Mouse (Mus musculus) midbrain, embryonic 13.5 days (tissue): ENCODE results near the gene Ccnk. TPM values are rescaled to one million over a fixed set of nuclear protein-coding genes. Genes with fewer than 3 reads are reported as not detected.
A peak's percentile ranks its signal among the peaks of the same experiment; 100 is the strongest.

ENCODE experiments used
- ATAC-seq: fragments of 200-750 bp; cut with Nextera tagmentation; 2 replicates; pipeline ENCODE4 v1.8.0; 2017; ENCODE audit warnings: mild to moderate bottlenecking, moderate TSS enrichment, moderate library complexity
- H3K27ac ChIP-seq: fragments of 300-500 bp; sonication (generic); 2 replicates; pipeline ENCODE4 v1.5.1; 2015; ENCODE audit warnings: inconsistent platforms, mild to moderate bottlenecking, moderate library complexity
- H3K27me3 ChIP-seq: fragments of 300-500 bp; sonication (generic); 2 replicates; pipeline ENCODE4 v1.6.1; 2015; ENCODE audit warnings: mild to moderate bottlenecking, inconsistent platforms
- H3K36me3 ChIP-seq: fragments of 300-500 bp; sonication (generic); 2 replicates; pipeline ENCODE4 v1.6.1; 2015; ENCODE audit warnings: mild to moderate bottlenecking, inconsistent platforms
- H3K4me1 ChIP-seq: fragments of 300-500 bp; sonication (generic); replicated peaks from 2 replicates; pipeline ENCODE4 v1.6.1; 2015; ENCODE audit warnings: inconsistent platforms
- H3K4me2 ChIP-seq: fragments of 300-500 bp; sonication (generic); replicated peaks from 2 replicates; pipeline ENCODE4 v1.6.1; 2015; ENCODE audit warnings: moderate library complexity, mild to moderate bottlenecking, inconsistent platforms
- H3K4me3 ChIP-seq: fragments of 300-500 bp; sonication (generic); replicated peaks from 2 replicates; pipeline ENCODE4 v1.5.1; 2015; ENCODE audit warnings: mild to moderate bottlenecking, inconsistent platforms
- H3K9ac ChIP-seq: fragments of 300-500 bp; sonication (generic); replicated peaks from 2 replicates; pipeline ENCODE4 v1.6.1; 2015; ENCODE audit warnings: mild to moderate bottlenecking, inconsistent platforms
- H3K9me3 ChIP-seq: fragments of 300-500 bp; sonication (generic); 2 replicates; pipeline ENCODE4 v1.6.1; 2016; ENCODE audit warnings: mild to moderate bottlenecking, inconsistent platforms
- WGBS: fragments of 180-500 bp; shearing (Covaris S2); methylation state at CpG from one replicate; pipeline ENCODE4 v1.1.7; 2015; 5-methylcytosine and 5-hydroxymethylcytosine counted together
- polyA plus RNA-seq: library from polyadenylated mRNA; unstranded; fragments of >200 nt; fragmentation: Nextera tagmentation; extraction: Ambion mirVana; gene quantifications from 2 replicates; pipeline ENCODE4 v1.2.1, GENCODE M21; 2015

Ccnk gene
- polyA plus RNA-seq, 1 experiment from 2014 or later, result 4.7 TPM

DNA sequence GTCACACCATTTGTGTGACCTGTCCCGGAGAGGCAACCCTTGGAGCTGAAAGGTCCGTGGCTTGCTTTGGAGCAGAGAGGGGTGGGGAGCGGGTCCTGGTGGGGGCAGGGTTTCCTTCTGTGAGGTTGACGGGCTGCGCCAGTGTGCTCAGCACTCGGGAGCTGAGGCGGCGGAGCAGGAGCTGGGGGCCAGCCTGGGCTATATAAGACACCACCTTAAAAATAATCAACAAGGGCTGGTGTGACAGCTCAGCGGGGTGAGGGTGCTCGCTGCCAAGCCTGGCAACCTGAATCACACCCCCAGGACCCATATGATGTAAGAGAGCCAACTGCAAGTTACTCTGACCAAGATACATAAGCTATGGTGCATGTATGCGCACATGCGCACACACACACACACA is 50.7 kb downstream of the Ccnk start:
- H3K9ac ChIP-seq, result no peak overlapping the region
- 85% methylated on average over 12 of the region's 12 CpGs for WGBS
- no peaks in the 10 kb centered on the region for H3K36me3 ChIP-seq
- no peaks in the 10 kb centered on the region for H3K9me3 ChIP-seq
- H3K27ac ChIP-seq, result no peak overlapping the region
- no peak for ATAC-seq
- no peaks in the 10 kb centered on the region for H3K27me3 ChIP-seq
- no peak overlapping the region for H3K4me3 ChIP-seq
- peaks cover 64% of the 10 kb centered on the region for H3K4me1 ChIP-seq
- no peak overlapping the region for H3K4me2 ChIP-seq

GRCm38 (mm10) chr12:108230821-108231794 is 51.7 kb downstream of the Ccnk start:
- Histone ChIP-seq H3K9ac (peak overlapping the region; percentile 7; the same call in 1 of the 2 replicates), H3K27ac (peak overlapping the region; percentile 70), H3K9me3 (no peaks in the 10 kb centered on the region), H3K27me3 (no peaks in the 10 kb centered on the region), H3K4me1 (peaks cover 61% of the 10 kb centered on the region), H3K36me3 (no peaks in the 10 kb centered on the region), H3K4me3 (no peak overlapping the region), H3K4me2 (no peak overlapping the region)
- WGBS, result 57% methylated on average over 17 of the region's 18 CpGs
- ATAC-seq, result no peak

DNA sequence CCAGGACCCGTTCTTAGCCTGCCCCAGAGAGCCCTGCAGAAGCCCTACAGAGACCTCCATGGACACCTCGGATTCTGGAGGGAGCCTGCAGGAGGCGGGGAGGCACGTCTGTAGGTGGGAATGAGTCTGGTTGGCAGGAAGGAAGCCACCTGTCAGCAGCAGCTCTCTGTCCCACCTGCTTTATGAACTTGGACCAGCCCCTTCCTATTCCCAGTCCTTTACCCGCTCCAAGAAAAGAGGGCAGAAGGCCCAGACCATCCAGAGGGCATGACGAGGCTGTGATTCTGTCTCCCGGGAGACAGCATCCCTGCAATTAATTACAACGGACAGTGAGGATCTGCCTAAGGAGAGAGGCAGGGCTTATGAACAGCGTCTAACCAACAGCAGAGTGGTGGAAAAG is 52.5 kb downstream of the Ccnk start:
- H3K36me3 ChIP-seq, result no peaks in the 10 kb centered on the region
- H3K4me3 ChIP-seq, result no peak overlapping the region
- peak overlapping the region; percentile 7; the same call in 1 of the 2 replicates for H3K9ac ChIP-seq
- 25% methylated on average over 9 of the region's 9 CpGs for WGBS
- no peaks in the 10 kb centered on the region for H3K9me3 ChIP-seq
- ATAC-seq, result 0 out of 2 replicates have a peak, but pooled peaks have one; percentile 15
- peaks cover 61% of the 10 kb centered on the region for H3K4me1 ChIP-seq
- no peak overlapping the region for H3K4me2 ChIP-seq
- no peaks in the 10 kb centered on the region for H3K27me3 ChIP-seq
- peak overlapping the region; percentile 70 for H3K27ac ChIP-seq

- no peak for ATAC-seq
- WGBS, result 95% methylated on average over 6 of the region's 6 CpGs
- H3K4me1 ChIP-seq, result peaks cover 67% of the 10 kb centered on the region
- no peak overlapping the region for H3K4me3 ChIP-seq
- H3K9me3 ChIP-seq, result no peaks in the 10 kb centered on the region
- H3K27me3 ChIP-seq, result no peaks in the 10 kb centered on the region
- no peaks in the 10 kb centered on the region for H3K36me3 ChIP-seq
- H3K27ac ChIP-seq, result no peak overlapping the region
- no peak overlapping the region for H3K9ac ChIP-seq
- no peak overlapping the region for H3K4me2 ChIP-seq
Measured at GRCm38 (mm10) chr12:108233736-108234135, 54.4 kb downstream of the Ccnk start.

DNA sequence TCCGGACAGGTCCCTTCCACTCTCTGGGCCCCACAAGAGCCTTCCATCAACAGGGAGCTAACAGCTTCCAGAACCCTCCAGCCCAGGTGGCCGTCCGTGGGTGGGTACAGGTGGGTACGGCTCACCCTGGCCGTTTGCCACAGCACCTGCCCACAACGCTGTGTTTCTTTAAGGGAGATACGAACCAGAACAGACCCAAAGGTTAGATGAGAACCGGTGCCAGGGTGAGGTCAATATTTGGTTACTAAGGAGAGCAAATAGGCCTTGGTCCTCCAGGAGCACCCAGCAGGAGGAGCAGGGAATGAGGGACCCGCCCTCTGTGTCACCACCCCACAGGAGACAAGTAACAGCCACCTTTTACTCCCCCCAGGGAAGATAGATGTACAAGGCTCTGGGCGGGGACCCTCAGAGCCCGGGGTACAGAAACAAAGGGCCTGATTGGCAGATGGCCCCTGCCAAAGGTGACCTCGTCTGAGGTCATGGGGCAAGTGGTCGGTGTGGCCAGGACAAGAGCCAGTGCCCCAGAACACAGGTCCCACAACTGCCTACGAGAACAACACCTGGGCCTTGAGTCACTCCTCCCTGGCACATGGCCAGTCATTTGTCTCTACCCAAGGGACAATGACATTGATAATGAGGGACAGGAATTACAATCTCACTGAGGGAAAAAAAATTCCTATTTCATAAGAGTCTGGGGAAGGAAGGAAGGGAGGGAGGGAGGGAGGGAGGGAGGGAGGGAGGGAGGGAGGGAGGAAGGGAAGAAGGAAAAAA is 55.6 kb downstream of the Ccnk start:
- no peak for ATAC-seq
- H3K27ac ChIP-seq, result no peak overlapping the region
- H3K4me1 ChIP-seq, result peaks cover 68% of the 10 kb centered on the region

GRCm38 (mm10) chr12:108235976-108236555 is 56.7 kb downstream of the Ccnk start:
- Histone ChIP-seq H3K4me1 (peaks cover 73% of the 10 kb centered on the region), H3K27ac (no peak overlapping the region), H3K4me2 (no peak overlapping the region), H3K9ac (no peak overlapping the region), H3K9me3 (no peaks in the 10 kb centered on the region), H3K36me3 (no peaks in the 10 kb centered on the region), H3K4me3 (no peak overlapping the region), H3K27me3 (no peaks in the 10 kb centered on the region)
- no peak for ATAC-seq
- 75% methylated on average over 18 of the region's 18 CpGs for WGBS

More for the DNA sequence above, 55.6 kb downstream of the Ccnk start:
- no peak overlapping the region for H3K9ac ChIP-seq
- no peaks in the 10 kb centered on the region for H3K36me3 ChIP-seq
- 84% methylated on average over 14 of the region's 14 CpGs for WGBS
- no peak overlapping the region for H3K4me2 ChIP-seq
- H3K9me3 ChIP-seq, result no peaks in the 10 kb centered on the region
- no peak overlapping the region for H3K4me3 ChIP-seq
- H3K27me3 ChIP-seq, result no peaks in the 10 kb centered on the region

- H3K27ac ChIP-seq, result no peak overlapping the region
- H3K4me1 ChIP-seq, result peaks cover 73% of the 10 kb centered on the region
- H3K36me3 ChIP-seq, result no peaks in the 10 kb centered on the region
- no peak for ATAC-seq
- no peak overlapping the region for H3K4me3 ChIP-seq
- 74% methylated on average over 6 of the region's 6 CpGs for WGBS
- H3K9ac ChIP-seq, result no peak overlapping the region
- H3K9me3 ChIP-seq, result no peaks in the 10 kb centered on the region
- H3K4me2 ChIP-seq, result no peak overlapping the region
- no peaks in the 10 kb centered on the region for H3K27me3 ChIP-seq
Measured at GRCm38 (mm10) chr12:108237300-108238006, 58.1 kb downstream of the Ccnk start.

- Histone ChIP-seq H3K4me2 (no peak overlapping the region), H3K27me3 (0 out of 2 replicates have a peak, but pooled peaks cover 2% of the 10 kb centered on the region), H3K9me3 (no peaks in the 10 kb centered on the region), H3K4me1 (peaks cover 84% of the 10 kb centered on the region), H3K36me3 (no peaks in the 10 kb centered on the region), H3K9ac (no peak overlapping the region), H3K27ac (peak overlapping the region; percentile 88), H3K4me3 (no peak overlapping the region)
- ATAC-seq, result no peak
- 81% methylated on average over 17 of the region's 17 CpGs for WGBS
Measured at GRCm38 (mm10) chr12:108238395-108239035, 59.1 kb downstream of the Ccnk start.

GRCm38 (mm10) chr12:108239441-108239840 is 60.1 kb downstream of the Ccnk start:
- peak overlapping the region; percentile 7; the same call in 1 of the 2 replicates for H3K4me2 ChIP-seq
- no peaks in the 10 kb centered on the region for H3K36me3 ChIP-seq
- peak overlapping the region; percentile 88 for H3K27ac ChIP-seq
- 0 out of 2 replicates have a peak, but pooled peaks cover 2% of the 10 kb centered on the region for H3K27me3 ChIP-seq
- H3K4me3 ChIP-seq, result no peak overlapping the region
- peaks cover 93% of the 10 kb centered on the region for H3K4me1 ChIP-seq
- 14% methylated on average over 5 of the region's 5 CpGs for WGBS
- no peaks in the 10 kb centered on the region for H3K9me3 ChIP-seq
- peak; percentile 38 for ATAC-seq
- H3K9ac ChIP-seq, result 0 out of 2 replicates have a peak overlapping the region, but pooled peaks have one; percentile 3

DNA sequence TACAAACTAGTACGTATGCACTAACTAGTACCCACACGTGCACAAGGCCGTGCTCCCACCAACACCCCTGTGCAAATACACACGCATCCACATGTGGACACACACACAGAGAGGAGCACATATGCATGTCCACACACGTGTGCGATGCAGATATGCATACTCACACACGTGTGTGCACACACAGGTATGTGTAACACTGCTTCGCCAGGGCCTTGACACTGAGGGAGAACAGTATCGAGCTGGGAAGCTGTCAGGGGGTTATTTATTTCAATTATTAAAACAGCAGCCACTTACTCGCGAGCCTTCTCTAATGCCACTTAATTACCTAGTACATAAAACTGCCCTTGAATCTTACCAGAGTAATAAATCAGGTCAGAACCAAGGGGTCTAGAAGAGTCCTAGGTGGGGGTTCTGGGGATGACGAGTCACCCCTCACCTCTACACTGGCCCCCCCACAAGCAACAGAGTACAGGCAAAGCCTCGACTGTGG is 61.1 kb downstream of the Ccnk start:
- H3K4me3 ChIP-seq, result no peak overlapping the region
- WGBS, result 57% methylated on average over 13 of the region's 13 CpGs
- 0 out of 2 replicates have a peak, but pooled peaks cover 2% of the 10 kb centered on the region for H3K27me3 ChIP-seq
- peak overlapping the region; percentile 35 for H3K4me2 ChIP-seq
- no peaks in the 10 kb centered on the region for H3K9me3 ChIP-seq
- H3K4me1 ChIP-seq, result peaks cover 100% of the 10 kb centered on the region
- ATAC-seq, result no peak
- no peaks in the 10 kb centered on the region for H3K36me3 ChIP-seq
- H3K27ac ChIP-seq, result peak overlapping the region; percentile 88
- peak overlapping the region; percentile 53 for H3K9ac ChIP-seq
